Mouse (Mus musculus) embryonic fibroblast, embryonic 13.5 days (primary cell): Measurements from ENCODE around the gene Natd1. TPM values are rescaled to one million over a fixed set of nuclear protein-coding genes. Genes with fewer than 3 reads are reported as not detected.
"Not testable (repeated sequence)": the region's sequence is repeated elsewhere in the genome, so short reads cannot be mapped to it uniquely, and the experiment has no call there.

ENCODE experiments used
- H3K27ac ChIP-seq: 2 replicates; pipeline ENCODE4 v1.5.1; 2012; ENCODE audit warnings: low read length, control low read depth, inconsistent platforms; ENCODE audit not compliant: insufficient read depth
- H3K4me1 ChIP-seq: 2 replicates; pipeline ENCODE4 v1.6.1; 2011; ENCODE audit warnings: low read length; ENCODE audit not compliant: control insufficient read depth, insufficient read depth
- H3K4me3 ChIP-seq: 2 replicates; pipeline ENCODE4 v1.5.1; 2011; ENCODE audit warnings: mild to moderate bottlenecking, control low read depth, low read length; ENCODE audit not compliant: insufficient read depth
- CTCF ChIP-seq: IDR thresholded peaks from 2 replicates; pipeline ENCODE4 v1.5.1; 2011; ENCODE audit warnings: mild to moderate bottlenecking, control low read depth, low read length, moderate library complexity, borderline replicate concordance; ENCODE audit not compliant: insufficient read depth
- POLR2A ChIP-seq: IDR thresholded peaks from 2 replicates; pipeline ENCODE4 v1.6.1; 2011; ENCODE audit warnings: low read depth, mild to moderate bottlenecking, control low read depth, low read length, moderate library complexity
- polyA plus RNA-seq: library from polyadenylated mRNA; stranded (reverse); fragments of >200 nt; gene quantifications from 2 replicates; pipeline ENCODE4 v1.2.4, GENCODE M21; 2011; ENCODE audit warnings: low read depth; ENCODE audit not compliant: missing spikeins, insufficient read length

Gene Natd1
- polyA plus RNA-seq, 1 experiment = 15.1 TPM

DNA sequence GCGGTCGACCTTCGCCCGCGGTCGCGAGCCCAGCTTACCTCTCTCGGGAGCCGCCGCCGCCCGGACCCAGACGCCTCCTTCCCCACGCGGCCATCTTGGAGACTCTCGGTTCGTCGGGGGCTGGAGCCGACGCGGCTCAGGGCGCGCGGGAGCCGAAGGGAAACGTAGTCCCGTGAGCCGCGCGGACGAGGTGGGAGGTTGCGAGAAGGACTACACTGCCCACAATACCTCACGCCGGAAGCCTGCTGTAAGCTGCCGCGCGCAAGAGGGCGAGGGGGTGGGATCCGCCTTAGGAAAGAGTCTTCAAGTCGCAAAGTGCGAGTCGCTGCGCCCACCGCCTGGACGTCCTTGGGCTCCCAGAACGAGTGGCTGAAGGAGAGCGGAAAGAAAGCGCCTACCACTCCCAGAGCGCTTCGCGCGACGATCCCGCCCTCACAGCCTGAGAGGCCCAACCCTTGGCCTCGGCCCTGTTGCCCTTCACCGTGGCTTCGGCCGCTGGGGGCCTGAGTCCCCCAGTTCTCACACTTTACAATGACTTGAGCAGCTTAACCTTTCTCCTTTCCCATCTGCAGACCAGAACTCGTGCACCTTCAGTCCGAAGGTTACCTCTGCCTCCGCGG is 35.8 kb downstream of the Natd1 start, which contains the start of gene Tmem11:
TSS of gene Tmem11 (minus strand) at position 598 of the 620 bp plus-strand sequence.
- no peak for TF ChIP-seq CTCF
- TF ChIP-seq POLR2A = peak; percentile 71
- Histone ChIP-seq H3K4me1 (no peaks in the 10 kb centered on the region; the same call in 1 of the 2 replicates), H3K27ac (peak within 1 kb of the TSS; percentile 87), H3K4me3 (peak within 1 kb of the TSS; percentile 75)

- Histone ChIP-seq H3K27ac (peak overlapping the region; percentile 59), H3K4me3 (peak overlapping the region; percentile 75), H3K4me1 (no peaks in the 10 kb centered on the region; the same call in 1 of the 2 replicates)
- TF ChIP-seq CTCF (no peak), POLR2A (no peak)
These were observed 36.4 kb downstream of the Natd1 start for GRCm38 (mm10) chr11:60878056-60878612.

- Histone ChIP-seq H3K27ac (no peak overlapping the region), H3K4me1 (no peaks in the 10 kb centered on the region), H3K4me3 (no peak overlapping the region)
- TF ChIP-seq POLR2A = no peak
These were observed 41.4 kb downstream of the Natd1 start for GRCm38 (mm10) chr11:60873101-60873500.

DNA sequence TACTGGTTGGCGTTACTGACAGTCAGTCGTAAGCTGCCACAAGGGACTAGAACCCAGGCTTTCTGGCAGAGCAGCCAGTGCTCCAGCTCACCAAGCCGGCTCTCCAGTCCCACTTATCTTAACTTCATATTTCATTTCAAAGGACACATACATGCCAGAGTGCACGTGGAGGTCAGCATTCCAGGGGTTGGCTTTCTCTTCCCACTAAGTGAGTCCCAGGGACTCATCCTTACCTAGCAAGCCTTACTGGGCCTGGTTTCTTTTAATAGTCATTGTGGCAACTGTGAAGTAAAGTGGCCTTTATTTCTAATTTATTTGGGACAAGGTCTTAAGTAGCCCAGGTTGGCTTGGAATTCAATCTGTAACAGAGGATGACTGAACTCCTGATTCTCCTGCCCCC is 43.1 kb downstream of the Natd1 start:
- Histone ChIP-seq H3K27ac (no peak overlapping the region), H3K4me3 (no peak overlapping the region)

GRCm38 (mm10) chr11:60869471-60869870 is 45.1 kb downstream of the Natd1 start:
- H3K4me3 ChIP-seq, H3K27ac ChIP-seq, H3K4me1 ChIP-seq: not testable (repeated sequence)

More for the DNA sequence above, 43.1 kb downstream of the Natd1 start:
- no peak for TF ChIP-seq CTCF
- no peaks in the 10 kb centered on the region for H3K4me1 ChIP-seq

- peaks cover 4% of the 10 kb centered on the region for H3K4me1 ChIP-seq
- no peak overlapping the region for H3K27ac ChIP-seq
- H3K4me3 ChIP-seq = no peak overlapping the region
- TF ChIP-seq POLR2A = no peak
These were observed 46.6 kb downstream of the Natd1 start for GRCm38 (mm10) chr11:60867904-60868303.

DNA sequence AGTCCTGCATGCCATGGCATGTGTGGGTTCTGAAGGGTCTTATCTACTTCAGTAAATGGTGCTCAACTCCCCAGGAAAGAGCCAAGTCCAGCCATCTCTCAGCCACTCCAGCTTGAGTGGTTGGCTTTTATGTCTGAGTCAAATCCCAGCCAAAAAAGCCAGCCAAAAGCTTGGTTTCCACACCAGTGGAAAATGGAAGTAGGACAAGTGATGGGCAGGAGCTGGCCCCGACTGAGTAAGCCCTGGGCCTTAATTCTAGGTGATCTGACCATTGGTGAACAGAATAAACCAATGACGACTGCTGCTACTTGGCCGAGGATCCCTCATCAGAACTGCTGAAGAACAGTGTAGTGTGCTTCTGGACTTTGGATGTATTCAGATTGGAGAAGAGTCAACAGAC is 47.1 kb downstream of the Natd1 start:
- TF ChIP-seq CTCF (no peak), POLR2A (no peak)
- H3K4me3 ChIP-seq = no peak overlapping the region

DNA sequence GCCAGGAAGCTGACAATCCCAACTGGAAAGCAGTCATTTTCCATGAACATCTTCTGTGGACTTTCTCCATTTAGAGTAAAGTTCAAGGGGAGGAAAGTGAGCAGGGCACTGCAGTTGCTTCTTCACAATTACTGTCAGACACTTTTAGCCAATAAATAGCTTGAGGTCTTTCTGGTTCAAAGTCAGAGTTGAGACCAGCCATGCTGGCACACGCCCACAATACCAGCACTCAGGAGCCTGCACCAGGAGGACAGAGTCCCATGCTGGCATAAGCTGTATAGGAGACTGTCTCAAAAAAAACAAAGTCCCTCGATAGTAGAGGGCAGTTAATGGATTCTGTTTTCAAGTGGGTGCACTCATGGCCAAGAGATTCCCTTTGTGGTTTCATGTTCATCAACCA is 48.5 kb downstream of the Natd1 start:
- H3K4me1 ChIP-seq = peaks cover 4% of the 10 kb centered on the region
- H3K27ac ChIP-seq = no peak overlapping the region
- TF ChIP-seq CTCF = no peak
- no peak for TF ChIP-seq POLR2A
- H3K4me3 ChIP-seq = no peak overlapping the region

More for the DNA sequence above, 47.1 kb downstream of the Natd1 start:
- Histone ChIP-seq H3K27ac (no peak overlapping the region), H3K4me1 (peaks cover 4% of the 10 kb centered on the region)

- no peak overlapping the region for H3K4me3 ChIP-seq
- H3K4me1 ChIP-seq = peaks cover 4% of the 10 kb centered on the region
- H3K27ac ChIP-seq = no peak overlapping the region
- TF ChIP-seq CTCF (no peak), POLR2A (no peak)
These were observed 49.6 kb downstream of the Natd1 start for GRCm38 (mm10) chr11:60864916-60865315.

GRCm38 (mm10) chr11:60864166-60864565 is 50.4 kb downstream of the Natd1 start:
- no peak overlapping the region for H3K4me3 ChIP-seq
- TF ChIP-seq POLR2A (no peak), CTCF (no peak)
- peaks cover 4% of the 10 kb centered on the region for H3K4me1 ChIP-seq
- peak overlapping the region; percentile 68; the same call in 1 of the 2 replicates for H3K27ac ChIP-seq
